Mouse (Mus musculus) 3T3-L1 (cell line): ENCODE results near the gene Larp1.

Experiments
- DNase-seq: peaks from one replicate; pipeline ENCODE4 v3.0.0-alpha.2; 2015; ENCODE audit warnings: low read depth, low spot score

Larp1 gene

GRCm38 (mm10) chr11:58003126-58003525 is 5.7 kb upstream of the Larp1 start:
- DNase-seq: no peak

GRCm38 (mm10) chr11:58003734-58004133 is 5.1 kb upstream of the Larp1 start:
- DNase-seq: no peak

DNA sequence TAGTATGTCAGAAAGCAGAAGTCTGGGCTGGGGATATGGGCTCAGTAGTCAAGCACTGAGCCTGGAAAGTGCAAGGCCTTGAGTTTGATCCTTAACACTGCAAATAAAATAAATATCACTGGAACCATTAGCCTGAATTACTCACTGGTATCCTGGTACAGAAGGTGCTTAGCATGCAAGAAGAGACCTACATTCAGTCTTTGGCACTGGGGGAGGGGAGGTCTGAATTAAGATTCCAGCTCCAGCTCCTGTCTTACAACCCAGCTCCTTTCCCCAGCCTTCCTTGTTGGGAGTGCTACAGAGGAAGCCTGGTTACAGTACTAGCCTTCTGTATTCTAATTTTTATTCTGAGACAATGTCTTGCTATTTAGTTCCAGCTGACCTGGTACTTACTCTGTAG is 3.8 kb upstream of the Larp1 start:
- no peak for DNase-seq

DNA sequence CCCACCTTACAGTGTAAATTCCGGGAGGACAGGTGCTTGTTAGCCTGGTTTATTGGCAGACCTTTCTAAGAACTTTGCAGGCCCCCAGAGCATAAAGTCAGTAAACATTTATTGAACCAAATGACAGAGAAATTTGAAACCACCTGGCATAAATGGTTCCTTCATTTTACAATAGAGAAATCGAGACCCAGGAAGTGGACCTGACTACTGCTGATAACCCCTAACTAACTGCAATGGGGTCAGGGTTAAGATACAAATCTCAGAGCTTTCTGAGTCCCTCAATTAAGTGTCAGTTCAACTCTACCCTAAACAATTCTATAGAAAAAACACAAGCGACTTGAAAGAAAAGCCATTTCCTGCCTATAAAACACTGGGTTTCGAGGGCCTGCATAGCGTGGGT is 851 bp upstream of the Larp1 start:
- DNase-seq: no peak

GRCm38 (mm10) chr11:58008437-58009050 is 320 bp upstream of the Larp1 start:
- peak; percentile 87 for DNase-seq

DNA sequence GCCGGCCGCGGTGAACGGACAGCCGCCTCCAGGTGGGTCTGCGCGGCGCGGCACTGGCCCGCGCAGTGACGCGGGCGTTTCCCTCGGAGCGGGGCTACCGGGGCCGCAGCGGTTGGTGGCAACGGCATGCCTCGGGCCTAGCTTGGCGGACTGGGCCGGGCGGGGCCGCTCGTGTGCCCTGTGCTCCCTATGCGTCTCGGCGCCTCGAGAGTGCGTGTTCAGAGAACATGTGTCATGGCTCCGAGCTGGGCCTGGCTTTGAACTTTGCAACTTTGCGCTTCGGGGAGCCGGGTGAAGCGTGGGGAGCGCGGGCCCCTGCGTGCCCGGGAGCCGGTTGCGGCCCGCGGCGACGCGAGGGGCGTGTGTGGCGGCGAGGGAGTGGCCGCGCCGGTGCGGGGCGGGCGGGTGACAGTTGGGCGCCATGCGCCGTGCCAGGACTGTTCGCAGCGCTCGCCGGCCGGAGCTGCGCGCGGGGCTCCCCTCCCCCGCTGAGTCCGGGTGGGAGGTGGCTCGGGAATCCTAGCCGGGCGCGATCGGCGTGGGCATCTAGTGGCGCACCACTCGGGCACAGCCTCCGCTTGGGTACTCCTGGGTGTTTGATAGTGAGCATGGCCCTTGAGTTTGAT is 765 bp downstream of the Larp1 start:
- DNase-seq: peak; percentile 38

DNA sequence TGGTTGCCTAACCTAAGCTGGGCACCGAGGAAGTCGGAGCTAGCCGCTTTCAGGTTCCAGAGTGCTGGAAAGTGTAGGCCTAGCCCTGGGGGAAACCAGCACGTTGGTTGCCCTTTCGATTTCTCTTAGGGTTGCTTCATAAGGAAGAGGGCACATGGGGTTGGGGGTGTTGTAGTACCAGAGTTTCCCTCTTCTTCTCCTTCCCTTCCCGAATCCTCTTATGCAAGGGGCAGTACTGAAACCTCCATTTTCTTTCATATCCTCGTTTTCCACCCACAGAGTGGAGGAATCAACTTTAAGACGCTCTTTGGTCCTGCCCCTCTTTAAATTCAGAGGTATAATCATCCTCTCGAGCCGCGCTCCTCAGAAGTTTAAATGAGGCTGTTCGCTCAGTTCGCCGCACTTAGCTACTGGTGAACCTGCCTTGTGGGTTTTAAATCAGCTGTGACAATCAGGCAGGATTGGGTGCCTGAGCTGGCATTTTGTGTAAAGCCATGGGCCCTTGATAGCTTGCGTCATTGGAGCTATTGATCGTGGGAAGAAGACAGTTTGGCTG is 1.4 kb downstream of the Larp1 start:
- DNase-seq: peak; percentile 54

DNA sequence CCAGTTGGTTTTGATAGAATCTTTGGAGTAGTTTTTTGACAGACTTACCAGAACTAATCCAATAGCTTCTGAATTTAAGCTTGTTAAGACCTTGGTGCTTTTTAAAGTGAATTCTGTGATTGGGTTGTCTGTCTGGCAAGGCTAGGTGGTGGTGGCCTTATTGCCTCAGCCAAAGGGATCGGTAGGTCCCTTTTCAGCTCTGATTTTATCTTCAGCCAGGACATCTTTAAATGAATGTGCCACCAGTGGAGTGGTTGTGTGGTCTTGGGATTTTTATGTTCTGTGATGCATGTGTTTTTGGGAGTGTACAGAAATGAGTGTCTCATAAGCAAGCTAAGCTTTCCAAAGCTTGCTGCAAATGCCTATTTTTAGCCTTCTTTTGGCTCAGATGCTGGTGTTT is 2.1 kb downstream of the Larp1 start:
- peak; percentile 18 for DNase-seq

- no peak for DNase-seq
Measured at GRCm38 (mm10) chr11:58011813-58012212, 2.9 kb downstream of the Larp1 start.

GRCm38 (mm10) chr11:58012674-58013073 is 3.8 kb downstream of the Larp1 start:
- no peak for DNase-seq

- no peak for DNase-seq
Measured at GRCm38 (mm10) chr11:58013100-58013499, 4.2 kb downstream of the Larp1 start.

DNA sequence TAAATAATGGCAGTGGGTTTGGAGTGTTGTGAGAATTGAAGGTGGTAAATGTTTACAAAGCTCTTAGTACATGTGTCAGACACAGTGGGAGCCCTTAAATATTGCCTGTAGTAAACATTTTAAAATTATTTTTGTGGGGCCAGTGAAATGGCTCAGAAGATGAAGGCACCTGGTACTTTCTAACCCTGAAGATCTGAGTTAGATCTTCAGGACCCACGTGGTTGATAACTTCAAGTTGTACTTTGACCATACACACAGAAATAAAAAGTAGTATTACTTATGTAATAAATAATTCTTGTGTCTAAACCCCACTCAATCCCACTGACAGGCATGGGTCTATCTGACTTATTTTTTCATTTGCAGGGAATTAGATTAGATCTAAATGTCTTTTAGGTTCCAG is 5.7 kb downstream of the Larp1 start:
- DNase-seq: no peak

- no peak for DNase-seq
Measured at GRCm38 (mm10) chr11:58015339-58015738, 6.5 kb downstream of the Larp1 start.

DNA sequence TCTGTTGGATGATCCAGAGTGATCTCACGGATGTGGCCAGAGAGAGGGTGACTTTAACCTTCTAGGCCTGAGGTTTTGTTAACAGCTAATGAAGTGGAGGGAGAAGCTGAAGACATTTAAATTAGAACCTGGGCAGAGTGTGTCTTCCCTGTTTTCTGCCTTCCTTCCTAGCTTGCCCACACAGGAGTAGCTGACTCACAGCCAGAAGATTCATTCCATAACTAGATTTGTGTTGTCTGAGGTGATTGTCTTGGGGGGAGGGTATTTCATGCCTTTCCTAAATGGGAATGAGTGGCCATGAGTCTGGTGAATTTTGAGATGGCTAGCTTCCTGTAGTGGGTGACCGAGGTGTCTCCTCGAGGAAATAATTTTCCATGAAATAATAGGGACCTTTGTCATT is 7.5 kb downstream of the Larp1 start:
- no peak for DNase-seq

- no peak for DNase-seq
Measured at GRCm38 (mm10) chr11:58017422-58017821, 8.6 kb downstream of the Larp1 start.

DNA sequence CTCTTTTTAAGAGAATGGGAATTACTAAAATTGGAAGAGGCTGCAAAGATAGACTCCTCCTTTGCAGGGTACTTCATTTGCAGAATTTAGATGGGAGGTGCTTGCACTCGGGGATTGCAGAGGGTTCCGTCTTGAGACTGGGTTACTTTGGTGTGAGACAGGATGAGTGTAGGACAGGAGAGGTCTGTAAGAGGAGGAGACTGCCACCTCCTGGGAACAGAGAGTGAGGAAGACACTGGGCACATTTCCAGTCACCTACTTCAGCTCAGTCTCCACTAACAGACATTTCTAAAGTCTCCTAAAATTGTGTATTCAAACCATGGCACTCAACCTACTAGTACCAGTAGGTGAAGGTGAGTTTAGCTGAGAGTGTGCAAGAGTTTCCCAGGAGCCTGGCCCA is 9.4 kb downstream of the Larp1 start:
- DNase-seq: peak; percentile 53

DNA sequence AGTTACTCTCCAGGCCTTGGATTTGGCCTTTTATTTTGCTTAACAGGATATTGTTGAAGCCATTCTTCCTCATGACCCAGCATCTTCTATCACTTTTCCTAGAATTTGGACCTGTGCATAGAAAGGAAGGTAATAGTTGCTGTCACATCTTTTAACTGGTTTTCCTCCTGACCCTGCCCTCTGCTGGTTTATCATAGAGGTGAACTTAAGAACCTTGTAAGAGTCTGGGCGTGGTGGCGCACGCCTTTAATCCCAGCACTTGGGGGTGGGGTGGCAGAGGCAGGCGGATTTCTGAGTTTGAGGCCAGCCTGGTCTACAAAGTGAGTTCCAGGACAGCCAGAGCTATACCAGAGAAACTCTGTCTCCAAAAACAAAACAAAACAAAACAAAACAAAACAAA is 9.8 kb downstream of the Larp1 start:
- no peak for DNase-seq

DNA sequence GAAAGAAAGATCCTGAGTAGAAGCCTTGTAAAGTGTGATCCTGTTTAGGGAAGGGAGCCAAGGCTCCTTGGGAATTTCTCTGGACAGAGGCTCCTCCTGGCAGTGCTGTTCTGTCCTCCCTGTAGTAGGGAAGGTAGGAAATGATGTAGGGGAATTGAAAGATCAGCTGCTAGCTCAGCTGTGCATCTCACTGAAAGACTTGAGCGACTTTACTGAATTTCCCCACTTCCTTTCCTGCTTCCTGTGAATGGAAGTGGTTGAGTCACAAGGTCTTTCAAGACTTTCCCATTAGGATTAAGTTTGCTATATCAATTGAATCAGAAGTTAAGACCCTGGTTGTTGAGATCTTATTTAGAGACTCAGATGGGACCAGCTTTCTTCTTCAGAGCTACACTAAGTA is 12.2 kb downstream of the Larp1 start:
- DNase-seq: peak; percentile 28

DNA sequence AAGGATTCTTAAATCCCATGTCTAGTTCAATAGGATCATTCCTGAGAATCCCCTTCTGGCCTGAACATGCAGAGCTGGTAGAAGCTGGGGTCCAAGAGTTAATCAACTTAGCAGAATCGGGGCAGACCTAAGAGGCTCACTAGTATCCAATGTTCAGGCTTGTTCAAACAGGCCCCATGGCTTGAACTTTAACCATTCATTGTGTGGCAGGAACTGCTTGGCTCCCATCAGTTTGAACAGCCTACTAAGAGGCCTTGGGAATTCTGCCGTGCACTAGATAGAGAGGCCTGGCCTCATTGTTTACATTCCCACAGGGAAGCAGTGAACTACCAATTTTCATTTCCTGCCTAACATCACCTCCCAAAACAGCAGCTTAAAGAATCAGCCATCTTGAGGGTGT is 12.8 kb downstream of the Larp1 start:
- DNase-seq: no peak

DNA sequence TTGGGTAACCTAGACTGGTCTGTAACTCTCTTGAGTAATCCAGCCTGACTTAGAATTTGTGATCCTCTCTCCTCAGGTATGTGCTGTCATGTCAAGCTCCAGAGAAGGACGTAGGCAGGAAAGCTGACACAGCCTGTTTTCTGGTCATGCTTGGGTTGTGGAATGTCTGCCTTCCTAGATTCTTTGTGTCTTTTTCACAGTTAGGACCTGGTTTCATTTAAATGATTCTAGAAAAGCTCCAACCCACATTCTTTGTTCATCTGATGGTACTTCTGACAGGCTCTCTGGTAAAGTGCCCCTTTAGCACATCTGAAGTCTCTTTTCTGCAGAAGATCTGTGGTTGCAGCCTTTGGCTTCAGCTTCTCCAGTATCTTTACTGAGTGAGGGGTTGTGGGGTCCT is 15.4 kb downstream of the Larp1 start:
- DNase-seq: peak; percentile 51

DNA sequence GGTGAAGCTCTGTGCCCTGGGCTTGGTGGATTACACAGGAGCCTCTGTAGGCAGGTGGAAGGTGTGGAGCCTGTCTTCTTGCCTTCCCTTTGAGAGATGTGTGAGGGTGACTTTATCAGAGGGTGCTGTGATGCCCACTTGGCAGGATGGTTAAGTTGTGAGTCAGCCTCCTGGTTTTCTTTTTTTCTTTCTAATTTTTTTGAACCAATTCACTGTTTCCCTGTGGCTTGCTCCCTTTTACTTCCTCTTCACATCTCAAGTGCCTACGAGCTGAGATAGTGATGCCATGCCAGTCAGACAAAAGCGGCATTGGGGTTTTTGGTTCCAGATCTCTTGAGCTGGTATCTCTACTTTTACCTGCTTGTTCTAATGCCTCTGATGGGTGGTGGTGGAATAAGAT is 15.8 kb downstream of the Larp1 start:
- peak; percentile 65 for DNase-seq

DNA sequence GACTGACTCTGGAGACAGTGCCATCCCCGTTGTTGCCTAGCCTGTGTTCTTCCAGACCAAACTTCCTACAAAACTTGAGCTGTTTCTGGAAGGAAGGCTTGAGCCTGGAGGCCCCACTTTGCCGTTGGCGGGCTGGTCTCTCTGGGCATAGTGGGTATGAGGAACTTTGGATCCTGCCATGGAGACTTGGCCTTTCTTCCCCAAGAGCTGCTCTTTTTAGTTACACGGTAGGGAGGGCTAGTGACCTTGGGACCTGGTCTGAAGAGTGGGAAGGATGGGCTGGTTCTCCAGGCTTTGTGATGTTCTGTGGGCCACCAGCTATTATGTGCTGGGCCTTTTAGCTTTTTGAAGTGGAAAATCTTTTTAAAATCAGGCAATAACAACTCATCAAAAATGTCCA is 17.0 kb downstream of the Larp1 start:
- DNase-seq: no peak

DNA sequence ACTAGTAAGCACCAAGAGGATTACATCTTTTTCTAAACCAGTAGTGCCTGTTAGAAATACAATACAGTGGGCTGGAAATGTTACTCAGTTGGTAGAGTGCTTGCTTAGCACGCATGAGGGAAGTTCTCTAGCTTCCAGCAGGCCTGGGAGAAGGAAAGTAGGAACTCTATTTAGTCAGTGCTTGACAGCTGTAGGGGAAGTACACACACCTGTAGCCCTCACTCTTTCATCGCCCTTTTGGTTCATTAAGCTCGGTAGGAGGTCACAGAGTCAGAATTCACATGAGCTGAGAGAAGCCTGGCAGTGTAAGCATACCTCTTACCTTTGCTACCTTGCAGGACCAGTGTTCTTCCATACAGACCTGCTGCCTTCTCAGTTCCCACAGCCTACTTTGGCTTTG is 17.5 kb downstream of the Larp1 start:
- no peak for DNase-seq

DNA sequence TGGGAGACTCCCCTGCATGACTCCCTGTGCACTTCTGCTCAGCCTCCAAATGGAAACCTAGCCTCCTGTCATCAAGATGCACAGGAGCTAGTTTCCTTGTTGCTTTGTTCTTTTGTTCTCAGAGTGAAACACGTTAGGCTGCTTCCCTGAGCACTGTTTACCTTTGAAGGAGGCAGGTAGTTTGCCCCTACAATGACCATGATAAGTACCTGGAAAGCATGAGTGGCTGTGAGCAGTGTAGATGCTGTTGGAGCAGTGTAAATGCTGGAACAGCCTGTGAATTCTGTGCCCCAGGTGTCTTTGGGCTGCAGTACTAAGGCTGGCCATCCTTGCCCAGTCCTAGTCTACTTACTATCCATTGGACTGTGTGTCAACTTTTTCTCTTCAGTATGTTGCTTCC is 18.0 kb downstream of the Larp1 start:
- DNase-seq: no peak
